Mouse (Mus musculus) right cerebral cortex, postnatal 10 days (tissue): ENCODE measurements around the gene Zfp759.
"Not testable (repeated sequence)": the region's sequence is repeated elsewhere in the genome, so short reads cannot be mapped to it uniquely, and the experiment has no call there.

Experiments used
- DNase-seq, 2 experiments: peaks; one replicate each; pipeline ENCODE4 v3.0.0; 2021; ENCODE audit warnings: low spot score in 2 of 2

The Zfp759 gene

GRCm38 (mm10) chr13:67121360-67121759 is at the start of gene Zfp759:
Zfp759 (plus strand) TSS chr13:67121660.
- not testable (repeated sequence) for DNase-seq

- DNase-seq = no peak
Measured at GRCm38 (mm10) chr13:67072786-67073185, 48.7 kb upstream of the Zfp759 start.

- DNase-seq = no peak
Measured at GRCm38 (mm10) chr13:67077244-67077643, 44.2 kb upstream of the Zfp759 start.

- DNase-seq = peak; percentile 73 to 84
Measured at GRCm38 (mm10) chr13:67081142-67081713, 40.2 kb upstream of the Zfp759 start.

- DNase-seq = no peak
Measured at GRCm38 (mm10) chr13:67081946-67082345, 39.5 kb upstream of the Zfp759 start.

- DNase-seq = no peak
Measured at GRCm38 (mm10) chr13:67090154-67090553, 31.3 kb upstream of the Zfp759 start.

GRCm38 (mm10) chr13:67097876-67098275 is 23.6 kb upstream of the Zfp759 start, which contains the start of gene Zfp708:
Zfp708 (minus strand) TSS chr13:67097976.
- DNase-seq = no peak

- no peak for DNase-seq
Measured at GRCm38 (mm10) chr13:67107681-67108080, 13.8 kb upstream of the Zfp759 start.

- peak; percentile 95 to 96 for DNase-seq
Measured at GRCm38 (mm10) chr13:67108194-67108820, 13.2 kb upstream of the Zfp759 start, which contains the start of gene Gm28557. Gm28557 (minus strand) TSS chr13:67108604.

- peak in 1 of 2 experiments; percentile 52 for DNase-seq
Measured at GRCm38 (mm10) chr13:67108821-67109206, 12.6 kb upstream of the Zfp759 start.

GRCm38 (mm10) chr13:67112096-67112495 is 9.4 kb upstream of the Zfp759 start:
- DNase-seq = peak; percentile 27 to 29

- DNase-seq = no peak
Measured at GRCm38 (mm10) chr13:67113287-67113686, 8.2 kb upstream of the Zfp759 start.

- not testable (repeated sequence) for DNase-seq
Measured at GRCm38 (mm10) chr13:67116163-67116562, 5.3 kb upstream of the Zfp759 start, which contains the start of gene Rslcan18. Rslcan18 (minus strand) TSS chr13:67116263.

GRCm38 (mm10) chr13:67124460-67124859 is 3.0 kb downstream of the Zfp759 start:
- no peak for DNase-seq

- DNase-seq = not testable (repeated sequence)
Measured at GRCm38 (mm10) chr13:67127507-67127906, 6.0 kb downstream of the Zfp759 start.

GRCm38 (mm10) chr13:67128038-67128721 is 6.7 kb downstream of the Zfp759 start:
- DNase-seq = peak; percentile 91 to 94

GRCm38 (mm10) chr13:67166122-67166521 is 44.7 kb downstream of the Zfp759 start:
- DNase-seq = not testable (repeated sequence)

GRCm38 (mm10) chr13:67172991-67173722 is 51.7 kb downstream of the Zfp759 start, which contains the start of gene Rsl1:
Rsl1 (plus strand) TSS chr13:67173182.
- peak; percentile 82 to 84 for DNase-seq

GRCm38 (mm10) chr13:67173723-67174055 is 52.2 kb downstream of the Zfp759 start:
- no peak for DNase-seq
